Mouse (Mus musculus) myocyte (in vitro differentiated cells): Measurements from ENCODE around the gene Serpina3k.

Experiments used
- POLR2A ChIP-seq: IDR thresholded peaks from one replicate; pipeline ENCODE4 v1.6.1; 2011; ENCODE audit warnings: low read depth, mild to moderate bottlenecking, control low read depth, moderate library complexity; ENCODE audit not compliant: insufficient read length
- POLR2AphosphoS2 ChIP-seq: IDR thresholded peaks from one replicate; pipeline ENCODE4 v1.6.1; 2011; ENCODE audit warnings: low read depth, control low read depth; ENCODE audit not compliant: insufficient read length
- USF1 ChIP-seq: IDR thresholded peaks from one replicate; pipeline ENCODE4 v1.6.1; 2011; ENCODE audit warnings: low read depth, mild to moderate bottlenecking, control low read depth, moderate library complexity

- TF ChIP-seq POLR2A (no peak), USF1 (no peak), POLR2AphosphoS2 (no peak)
Measured at GRCm38 (mm10) chr12:104338705-104339104, 419 bp downstream of the Serpina3k start.
